Mouse (Mus musculus): ENCODE measurements around the gene Hmox1. TPM values are rescaled to one million over a fixed set of nuclear protein-coding genes. Genes with fewer than 3 reads are reported as not detected.

The Hmox1 gene
- polyA plus RNA-seq, 1 experiment from 2014 or later, result 3.9 TPM

GRCm38 (mm10) chr8:75109236-75109967 is 16.0 kb downstream of the Hmox1 start, which contains the start of gene Mcm5:
Mcm5 (plus strand) TSS chr8:75109569.
- ATAC-seq (peak; percentile 99), DNase-seq (ENCODE audit: low spot score) (peak; percentile 100)
- H3K4me1 ChIP-seq (ENCODE audit: control insufficient read depth, insufficient read depth, low read length), result peaks cover 7% of the 10 kb centered on the region; the same call in 1 of the 2 replicates
- H3K9me3 ChIP-seq (replicated peaks; ENCODE audit: control insufficient read depth, low read length), result no peaks in the 10 kb centered on the region
- under 1% methylated on average over 59 of the region's 59 CpGs for WGBS
- H3K27me3 ChIP-seq (replicated peaks; ENCODE audit: control insufficient read depth, insufficient read depth, low read length), result no peaks in the 10 kb centered on the region
- H3K27ac ChIP-seq (ENCODE audit: low read depth, low read length), result peak within 1 kb of the TSS; percentile 74
- peak within 1 kb of the TSS; percentile 80 for H3K4me2 ChIP-seq (ENCODE audit: low read length)
- H3K4me3 ChIP-seq (ENCODE audit: low read depth, low read length), result peak within 1 kb of the TSS; percentile 65
- peaks cover 21% of the 10 kb centered on the region for H3K36me3 ChIP-seq (ENCODE audit: control insufficient read depth, insufficient read depth, low read length)
- H3K9ac ChIP-seq (ENCODE audit: low read length), result peak within 1 kb of the TSS; percentile 79

- 22% methylated on average over 13 of the region's 13 CpGs for WGBS
- H3K4me1 ChIP-seq (ENCODE audit: control insufficient read depth, insufficient read depth, low read length), result peaks cover 7% of the 10 kb centered on the region; the same call in 1 of the 2 replicates
- DNase-seq (ENCODE audit: low spot score), result no peak
- ATAC-seq, result no peak
- H3K36me3 ChIP-seq (ENCODE audit: control insufficient read depth, insufficient read depth, low read length), result peaks cover 28% of the 10 kb centered on the region
- peak overlapping the region; percentile 72 for H3K9ac ChIP-seq (ENCODE audit: low read length)
- H3K4me2 ChIP-seq (ENCODE audit: low read length), result peak overlapping the region; percentile 80
- H3K4me3 ChIP-seq (ENCODE audit: low read depth, low read length), result peak overlapping the region; percentile 65
- no peaks in the 10 kb centered on the region for H3K27me3 ChIP-seq (replicated peaks; ENCODE audit: control insufficient read depth, insufficient read depth, low read length)
- H3K9me3 ChIP-seq (replicated peaks; ENCODE audit: control insufficient read depth, low read length), result no peaks in the 10 kb centered on the region
- no peak overlapping the region for H3K27ac ChIP-seq (ENCODE audit: low read depth, low read length)
These were observed 16.7 kb downstream of the Hmox1 start for GRCm38 (mm10) chr8:75110093-75110492.

- Histone ChIP-seq H3K4me3 (ENCODE audit: low read depth, low read length) (no peak overlapping the region), H3K9ac (ENCODE audit: low read length) (no peak overlapping the region), H3K9me3 (replicated peaks; ENCODE audit: control insufficient read depth, low read length) (no peaks in the 10 kb centered on the region), H3K27ac (ENCODE audit: low read depth, low read length) (no peak overlapping the region), H3K27me3 (replicated peaks; ENCODE audit: control insufficient read depth, insufficient read depth, low read length) (no peaks in the 10 kb centered on the region), H3K4me1 (ENCODE audit: control insufficient read depth, insufficient read depth, low read length) (no peaks in the 10 kb centered on the region), H3K36me3 (ENCODE audit: control insufficient read depth, insufficient read depth, low read length) (peaks cover 85% of the 10 kb centered on the region), H3K4me2 (ENCODE audit: low read length) (no peak overlapping the region)
- DNase-seq (ENCODE audit: low spot score) (no peak), ATAC-seq (no peak)
- 78% methylated on average over 1 of the region's 1 CpGs for WGBS
These were observed 25.1 kb downstream of the Hmox1 start for GRCm38 (mm10) chr8:75118505-75118904.

GRCm38 (mm10) chr8:75119287-75119686 is 25.9 kb downstream of the Hmox1 start:
- Histone ChIP-seq H3K36me3 (ENCODE audit: control insufficient read depth, insufficient read depth, low read length) (peaks cover 86% of the 10 kb centered on the region), H3K4me2 (ENCODE audit: low read length) (no peak overlapping the region), H3K9me3 (replicated peaks; ENCODE audit: control insufficient read depth, low read length) (no peaks in the 10 kb centered on the region), H3K27ac (ENCODE audit: low read depth, low read length) (no peak overlapping the region), H3K4me1 (ENCODE audit: control insufficient read depth, insufficient read depth, low read length) (no peaks in the 10 kb centered on the region), H3K9ac (ENCODE audit: low read length) (no peak overlapping the region), H3K27me3 (replicated peaks; ENCODE audit: control insufficient read depth, insufficient read depth, low read length) (no peaks in the 10 kb centered on the region), H3K4me3 (ENCODE audit: low read depth, low read length) (no peak overlapping the region)
- DNase-seq (ENCODE audit: low spot score) (no peak), ATAC-seq (no peak)
- WGBS, result 98% methylated on average over 2 of the region's 2 CpGs

GRCm38 (mm10) chr8:75119747-75120146 is 26.3 kb downstream of the Hmox1 start:
- WGBS, result 95% methylated on average over 2 of the region's 2 CpGs
- H3K36me3 ChIP-seq (ENCODE audit: control insufficient read depth, insufficient read depth, low read length), result peaks cover 86% of the 10 kb centered on the region

GRCm38 (mm10) chr8:75127406-75127805 is 34.0 kb downstream of the Hmox1 start:
- 88% methylated on average over 1 of the region's 1 CpGs for WGBS
- ATAC-seq, result no peak
- no peak overlapping the region for H3K27ac ChIP-seq (ENCODE audit: low read depth, low read length)
- no peaks in the 10 kb centered on the region for H3K4me1 ChIP-seq (ENCODE audit: control insufficient read depth, insufficient read depth, low read length)
- no peak overlapping the region for H3K4me2 ChIP-seq (ENCODE audit: low read length)
- no peaks in the 10 kb centered on the region for H3K27me3 ChIP-seq (replicated peaks; ENCODE audit: control insufficient read depth, insufficient read depth, low read length)
- no peak overlapping the region for H3K9ac ChIP-seq (ENCODE audit: low read length)
- peaks cover 62% of the 10 kb centered on the region for H3K36me3 ChIP-seq (ENCODE audit: control insufficient read depth, insufficient read depth, low read length)
- no peak overlapping the region for H3K4me3 ChIP-seq (ENCODE audit: low read depth, low read length)
- DNase-seq (ENCODE audit: low spot score), result no peak
- H3K9me3 ChIP-seq (replicated peaks; ENCODE audit: control insufficient read depth, low read length), result no peaks in the 10 kb centered on the region

More at GRCm38 (mm10) chr8:75119747-75120146, 26.3 kb downstream of the Hmox1 start:
- Histone ChIP-seq H3K4me3 (ENCODE audit: low read depth, low read length) (no peak overlapping the region), H3K4me2 (ENCODE audit: low read length) (no peak overlapping the region), H3K4me1 (ENCODE audit: control insufficient read depth, insufficient read depth, low read length) (no peaks in the 10 kb centered on the region), H3K9ac (ENCODE audit: low read length) (no peak overlapping the region), H3K9me3 (replicated peaks; ENCODE audit: control insufficient read depth, low read length) (no peaks in the 10 kb centered on the region), H3K27ac (ENCODE audit: low read depth, low read length) (no peak overlapping the region), H3K27me3 (replicated peaks; ENCODE audit: control insufficient read depth, insufficient read depth, low read length) (no peaks in the 10 kb centered on the region)
- DNase-seq (ENCODE audit: low spot score) (no peak), ATAC-seq (no peak)

- no peak overlapping the region for H3K9ac ChIP-seq (ENCODE audit: low read length)
- H3K27me3 ChIP-seq (replicated peaks; ENCODE audit: control insufficient read depth, insufficient read depth, low read length), result no peaks in the 10 kb centered on the region
- H3K4me2 ChIP-seq (ENCODE audit: low read length), result no peak overlapping the region
- H3K9me3 ChIP-seq (replicated peaks; ENCODE audit: control insufficient read depth, low read length), result no peaks in the 10 kb centered on the region
- DNase-seq (ENCODE audit: low spot score) (peak; percentile 61), ATAC-seq (no peak)
- H3K36me3 ChIP-seq (ENCODE audit: control insufficient read depth, insufficient read depth, low read length), result peaks cover 14% of the 10 kb centered on the region
- peaks cover 3% of the 10 kb centered on the region; the same call in 1 of the 2 replicates for H3K4me1 ChIP-seq (ENCODE audit: control insufficient read depth, insufficient read depth, low read length)
- WGBS, result 17% methylated on average over 3 of the region's 3 CpGs
- H3K27ac ChIP-seq (ENCODE audit: low read depth, low read length), result no peak overlapping the region
- no peak overlapping the region for H3K4me3 ChIP-seq (ENCODE audit: low read depth, low read length)
These were observed 39.1 kb downstream of the Hmox1 start for GRCm38 (mm10) chr8:75132485-75132884.

GRCm38 (mm10) chr8:75133399-75133798 is 40.0 kb downstream of the Hmox1 start:
- Histone ChIP-seq H3K4me2 (ENCODE audit: low read length) (no peak overlapping the region), H3K9me3 (replicated peaks; ENCODE audit: control insufficient read depth, low read length) (no peaks in the 10 kb centered on the region), H3K27ac (ENCODE audit: low read depth, low read length) (no peak overlapping the region), H3K9ac (ENCODE audit: low read length) (no peak overlapping the region), H3K4me1 (ENCODE audit: control insufficient read depth, insufficient read depth, low read length) (peaks cover 3% of the 10 kb centered on the region; the same call in 1 of the 2 replicates), H3K4me3 (ENCODE audit: low read depth, low read length) (no peak overlapping the region), H3K36me3 (ENCODE audit: control insufficient read depth, insufficient read depth, low read length) (peaks cover 11% of the 10 kb centered on the region; the same call in 1 of the 2 replicates), H3K27me3 (replicated peaks; ENCODE audit: control insufficient read depth, insufficient read depth, low read length) (no peaks in the 10 kb centered on the region)
- DNase-seq (ENCODE audit: low spot score) (no peak), ATAC-seq (no peak)
- 86% methylated on average over 2 of the region's 2 CpGs for WGBS
